Mouse (Mus musculus) kidney, adult 2 months (tissue): ENCODE data around the gene Grid2.

Source experiments
- CTCF ChIP-seq: fragments of 200-500 bp; conservative IDR thresholded peaks from 2 replicates; pipeline ENCODE4 v1.5.1; 2011; ENCODE audit warnings: low read depth, mild to moderate bottlenecking, control low read depth, low read length, moderate library complexity, mixed read lengths; ENCODE audit not compliant: insufficient read depth, insufficient read length
- POLR2A ChIP-seq: fragments of 200-500 bp; IDR thresholded peaks from one replicate; pipeline ENCODE4 v1.6.1; 2011; ENCODE audit warnings: low read depth, low read length, control low read depth

DNA sequence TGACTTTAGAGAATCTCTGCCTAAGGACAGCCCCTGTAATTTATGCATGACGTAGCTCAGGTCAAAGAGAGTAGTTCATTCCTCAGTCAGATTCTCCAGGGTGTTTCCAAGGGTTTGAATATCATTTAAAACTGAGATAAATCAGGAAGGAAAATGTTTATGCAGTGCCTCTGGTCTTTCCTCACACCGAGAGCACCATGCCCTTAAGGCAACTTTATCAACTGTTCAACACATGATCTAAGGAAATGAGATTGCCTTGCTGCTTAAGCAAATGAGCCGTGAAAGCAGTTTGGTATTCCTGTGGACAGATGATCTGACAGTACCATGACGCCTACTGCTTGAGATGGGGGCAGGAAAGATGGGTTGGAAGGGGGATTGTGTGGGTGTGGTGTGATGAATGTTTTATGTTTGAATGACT is 1342.5 kb downstream of the Grid2 start:
- no peak for TF ChIP-seq POLR2A
- TF ChIP-seq CTCF, result no peak
